In genomic region chr2:155237276-155237675, GRCm38 (mm10) we compare ENCODE assay signal across 8 mouse cellular contexts. TPM values are rescaled to one million over a fixed set of nuclear protein-coding genes. Genes with fewer than 3 reads are reported as not detected.
DNase-seq lines count a peak whose midpoint lies in the region; ATAC-seq and TF ChIP-seq lines count a peak whose summit lies in the region.

No protein-coding gene starts in this region.

- H3K27me3 ChIP-seq in testis, adult 2 months (ENCODE audit: control insufficient read depth, insufficient read depth, low read length): no peaks in the 10 kb centered on the region
- H3K27me3 ChIP-seq in intestine, embryonic 16.5 days (replicated peaks; ENCODE audit: control insufficient read depth, insufficient read depth, low read length): no peaks in the 10 kb centered on the region
- no peaks in the 10 kb centered on the region for H3K27me3 ChIP-seq in neural tube, embryonic 14.5 days (ENCODE audit: control insufficient read depth, insufficient read depth, low read length)

- TF ChIP-seq POLR2A in testis, adult 2 months (IDR thresholded peaks at IDR 0.05; ENCODE audit: control insufficient read depth, low read depth, low read length): no peak

- H3K4me1 ChIP-seq in testis, adult 2 months (ENCODE audit: control insufficient read depth, insufficient read depth, low read length): peaks cover 9% of the 10 kb centered on the region
- peaks cover 12% of the 10 kb centered on the region for H3K4me1 ChIP-seq in intestine, embryonic 16.5 days (ENCODE audit: control insufficient read depth, insufficient read depth, low read length)
- peaks cover 22% of the 10 kb centered on the region for H3K4me1 ChIP-seq in neural tube, embryonic 14.5 days (ENCODE audit: control insufficient read depth, insufficient read depth, low read length)

- H3K36me3 ChIP-seq in testis, adult 2 months (ENCODE audit: control insufficient read depth, insufficient read depth, low read length): no peaks in the 10 kb centered on the region
- no peaks in the 10 kb centered on the region for H3K36me3 ChIP-seq in intestine, embryonic 16.5 days (ENCODE audit: control insufficient read depth, insufficient read depth, low read length)
- H3K36me3 ChIP-seq in neural tube, embryonic 14.5 days (ENCODE audit: control insufficient read depth, insufficient read depth, low read length): no peaks in the 10 kb centered on the region

- ATAC-seq in intestine, embryonic 16.5 days: no peak
- no peak for ATAC-seq in neural tube, embryonic 14.5 days (ENCODE audit: low read depth)
- ATAC-seq in erythroid progenitor cell, adult 5-6 weeks (replicated peaks; ENCODE audit: low FRiP score, poor library complexity, severe bottlenecking): no peak

- DNase-seq in adrenal gland, postnatal 10 days: peak; percentile 35
- DNase-seq in adrenal gland, adult 8-10 months: no peak
- DNase-seq in testis, postnatal 14 days (ENCODE audit: low spot score): no peak
- DNase-seq in right cerebral cortex, postnatal 25 days: no peak

- 12% methylated on average over 4 of the region's 4 CpGs for WGBS in intestine, embryonic 16.5 days
- WGBS in neural tube, embryonic 14.5 days: 22% methylated on average over 4 of the region's 4 CpGs

- H3K9me3 ChIP-seq in intestine, embryonic 16.5 days (ENCODE audit: control insufficient read depth, low read length): no peaks in the 10 kb centered on the region
- no peaks in the 10 kb centered on the region for H3K9me3 ChIP-seq in neural tube, embryonic 14.5 days (ENCODE audit: control insufficient read depth, low read length)

- peak overlapping the region; percentile 90 for H3K9ac ChIP-seq in intestine, embryonic 16.5 days (ENCODE audit: low read depth, low read length)
- H3K9ac ChIP-seq in neural tube, embryonic 14.5 days (replicated peaks; ENCODE audit: low read depth, low read length): peak overlapping the region; percentile 92

- H3K4me3 ChIP-seq in testis, adult 2 months (ENCODE audit: control insufficient read depth, low read depth, low read length): peak overlapping the region; percentile 39
- peak overlapping the region; percentile 80 for H3K4me3 ChIP-seq in intestine, embryonic 16.5 days (ENCODE audit: low read length)
- peak overlapping the region; percentile 89 for H3K4me3 ChIP-seq in neural tube, embryonic 14.5 days (ENCODE audit: low read depth, low read length)

- no peak overlapping the region for H3K27ac ChIP-seq in testis, adult 2 months (ENCODE audit: control insufficient read depth, insufficient read depth, low read depth, low read length)
- 0 out of 2 replicates have a peak overlapping the region, but pooled peaks have one; percentile 8 for H3K27ac ChIP-seq in intestine, embryonic 16.5 days (ENCODE audit: low read length)
- no peak overlapping the region for H3K27ac ChIP-seq in neural tube, embryonic 14.5 days (ENCODE audit: low read depth, low read length)

- no peak for TF ChIP-seq CTCF in testis, adult 2 months (IDR thresholded peaks at IDR 0.05; ENCODE audit: control insufficient read depth, insufficient read depth, insufficient replicate concordance, low read depth, low read length)

- H3K4me2 ChIP-seq in intestine, embryonic 16.5 days (ENCODE audit: low read depth, low read length): peak overlapping the region; percentile 84
- peak overlapping the region; percentile 78 for H3K4me2 ChIP-seq in neural tube, embryonic 14.5 days (ENCODE audit: low read depth, low read length)

RNA-seq across cellular contexts. Expression of gene Dynlrb1, which starts 0.9 kb away (rescaled TPM):
- total RNA-seq in adrenal gland, postnatal 10 days (2021): 100 to 1,000 TPM; 259 to 263 TPM
- total RNA-seq in adrenal gland, adult 8-10 months (2022): 100 to 1,000 TPM; 209 to 378 (median 290) TPM
- polyA plus RNA-seq in testis, adult 2 months (2012; rRNA removed): 53.6 and 60.8 TPM in 2 replicates
- 328 and 337 TPM in 2 replicates for polyA plus RNA-seq in intestine, embryonic 16.5 days (2015; fragmentation: Nextera tagmentation; extraction: Ambion mirVana)
- polyA plus RNA-seq in neural tube, embryonic 14.5 days (2014; fragmentation: Nextera tagmentation; extraction: Ambion mirVana): 769 and 889 TPM in 2 replicates
- total RNA-seq in erythroid progenitor cell, adult 5-6 weeks (2015; ENCODE audit: low replicate concordance): 95.2 and 122 TPM in 2 replicates
- 37.9 and 56.7 TPM in 2 replicates for total RNA-seq in erythroid progenitor cell, adult 5-6 weeks (2017; ENCODE audit: low replicate concordance)

RNA-seq across cellular contexts. Expression of gene Map1lc3a, which starts 38.8 kb away (rescaled TPM):
- total RNA-seq in adrenal gland, postnatal 10 days (2021): 100 to 1,000 TPM; 421 to 505 TPM
- 100 to 1,000 TPM; 298 to 859 (median 554) TPM for total RNA-seq in adrenal gland, adult 8-10 months (2022)
- polyA plus RNA-seq in testis, adult 2 months (2012; rRNA removed): 897 and 985 TPM in 2 replicates
- polyA plus RNA-seq in intestine, embryonic 16.5 days (2015; fragmentation: Nextera tagmentation; extraction: Ambion mirVana): 131 and 136 TPM in 2 replicates
- polyA plus RNA-seq in neural tube, embryonic 14.5 days (2014; fragmentation: Nextera tagmentation; extraction: Ambion mirVana): 536 and 680 TPM in 2 replicates
- total RNA-seq in erythroid progenitor cell, adult 5-6 weeks (2015; ENCODE audit: low replicate concordance): not detected in 2 replicates
- total RNA-seq in erythroid progenitor cell, adult 5-6 weeks (2017; ENCODE audit: low replicate concordance): 2.8 TPM in 1 of 2 replicates, not detected in the other

Comparison
In these comparisons a context has a peak if more than half of its experiments do, and no peak if none do; other contexts are left out.
1. H3K4me3 ChIP-seq: peak in every context shown above with its lines; median percentile 89 in neural tube, embryonic 14.5 days; 80 in intestine, embryonic 16.5 days; 39 in testis, adult 2 months.
2. RNA of gene Map1lc3a, which starts 38.8 kb away (total RNA-seq): 298 to 859 TPM in adrenal gland, adult 8-10 months and 421 to 505 TPM in adrenal gland, postnatal 10 days; 2.8 TPM in erythroid progenitor cell, adult 5-6 weeks; every median in the first group is over 10 times any median in the second.